Comparison of ENCODE assay signal across 13 mouse cellular contexts in genomic region chr5:103020127-103020526, GRCm38 (mm10).
"Had no signal": no experiment of that assay in that cellular context is flagged by ENCODE, and none has a peak within 500 bp of the region (broad histone marks: within the 10 kb centered on the region; RNA-seq: fewer than 3 reads in every experiment).

No protein-coding gene starts in this region.

- DNase-seq: kidney, adult 2 months; kidney, postnatal 14 days; layer of hippocampus, adult 9-11 months; layer of hippocampus, postnatal 36 days; left cerebral cortex, postnatal 4 days; lung, adult 18-20 months; midbrain, embryonic 14.5 days; right cerebral cortex, postnatal 25 days; thymus, postnatal 36 days had no signal

- H3K9me3 ChIP-seq: kidney, embryonic 15.5 days; limb, embryonic 13.5 days had no signal

- H3K9ac ChIP-seq: kidney, embryonic 15.5 days; limb, embryonic 13.5 days; liver, embryonic 14.5 days; neural tube, embryonic 13.5 days had no signal

- H3K4me3 ChIP-seq: kidney, embryonic 15.5 days; limb, embryonic 13.5 days; neural tube, embryonic 13.5 days had no signal

- H3K36me3 ChIP-seq: kidney, embryonic 15.5 days; limb, embryonic 13.5 days; neural tube, embryonic 13.5 days had no signal

- H3K4me1 ChIP-seq: kidney, embryonic 15.5 days; limb, embryonic 13.5 days had no signal

- H3K4me2 ChIP-seq: kidney, embryonic 15.5 days; limb, embryonic 13.5 days; neural tube, embryonic 13.5 days had no signal

- H3K27ac ChIP-seq: kidney, embryonic 15.5 days; limb, embryonic 13.5 days; liver, embryonic 14.5 days had no signal

- H3K27me3 ChIP-seq: kidney, embryonic 15.5 days; neural tube, embryonic 13.5 days had no signal
